Mouse (Mus musculus) midbrain, postnatal 0 days (tissue): ENCODE data around the gene Nlrc3. TPM values are rescaled to one million over a fixed set of nuclear protein-coding genes. Genes with fewer than 3 reads are reported as not detected.
"Not testable (repeated sequence)": the region's sequence is repeated elsewhere in the genome, so short reads cannot be mapped to it uniquely, and the experiment has no call there.

ENCODE experiments used
- ATAC-seq: fragments of 200-750 bp; cut with Nextera tagmentation; 2 replicates; pipeline ENCODE4 v1.8.0; 2017; ENCODE audit warnings: moderate number of reproducible peaks, mild to moderate bottlenecking, moderate TSS enrichment, moderate library complexity; ENCODE audit not compliant: low FRiP score
- DNase-seq: peaks from one replicate; pipeline ENCODE4 v3.0.0-alpha.2; 2015; ENCODE audit warnings: low spot score
- H3K27ac ChIP-seq: fragments of 300-500 bp; sonication (generic); 2 replicates; pipeline ENCODE4 v1.5.1; 2014; ENCODE audit warnings: low read depth, mild to moderate bottlenecking, low read length, mixed read lengths
- H3K27me3 ChIP-seq: fragments of 300-500 bp; sonication (generic); 2 replicates; pipeline ENCODE4 v1.6.1; 2014; ENCODE audit warnings: low read length, control low read depth, mixed read lengths; ENCODE audit not compliant: insufficient read depth
- H3K36me3 ChIP-seq: fragments of 300-500 bp; sonication (generic); 2 replicates; pipeline ENCODE4 v1.6.1; 2014; ENCODE audit warnings: low read length, control low read depth, mixed read lengths; ENCODE audit not compliant: insufficient read depth
- H3K4me1 ChIP-seq: fragments of 300-500 bp; sonication (generic); 2 replicates; pipeline ENCODE4 v1.6.1; 2014; ENCODE audit warnings: mild to moderate bottlenecking, control low read depth, antibody characterized with exemption, low read length, mixed read lengths; ENCODE audit not compliant: insufficient read depth
- H3K4me2 ChIP-seq: fragments of 300-500 bp; sonication (generic); 2 replicates; pipeline ENCODE4 v1.6.1; 2014; ENCODE audit warnings: low read depth, mild to moderate bottlenecking, low read length, mixed read lengths; ENCODE audit not compliant: poor library complexity, severe bottlenecking
- H3K4me3 ChIP-seq: fragments of 300-500 bp; sonication (generic); 2 replicates; pipeline ENCODE4 v1.5.1; 2014; ENCODE audit warnings: low read depth, mild to moderate bottlenecking, low read length, moderate library complexity
- H3K9ac ChIP-seq: fragments of 300-500 bp; sonication (generic); replicated peaks from 2 replicates; pipeline ENCODE4 v1.6.1; 2014; ENCODE audit warnings: mild to moderate bottlenecking, low read length, moderate library complexity, mixed read lengths; ENCODE audit not compliant: poor library complexity, severe bottlenecking
- H3K9me3 ChIP-seq: fragments of 300-500 bp; sonication (generic); 2 replicates; pipeline ENCODE4 v1.6.1; 2016; ENCODE audit warnings: low read length, control low read depth
- CTCF ChIP-seq: IDR thresholded peaks from 2 replicates; pipeline ENCODE4 v1.5.1; 2016; ENCODE audit warnings: antibody characterized with exemption, mild to moderate bottlenecking
- WGBS: fragments of 180-500 bp; shearing (Covaris S2); extraction: QIAGEN DNeasy Blood & Tissue Kit; methylation state at CpG from one replicate; pipeline ENCODE4 v1.1.7; 2014; 5-methylcytosine and 5-hydroxymethylcytosine counted together
- polyA plus RNA-seq: library from polyadenylated mRNA; unstranded; fragments of >200 nt; fragmentation: Nextera tagmentation; extraction: Ambion mirVana; gene quantifications from 2 replicates; pipeline ENCODE4 v1.2.1, GENCODE M21; 2015
- total RNA-seq: library from RNA; depleted of rRNA; stranded (reverse); fragments of >200 nt; gene quantifications from 2 replicates; pipeline ENCODE4 v1.2.3, GENCODE M21; 2014; rRNA removed

Nlrc3 gene
- total RNA-seq (0.61 and 0.93 TPM in 2 replicates), polyA plus RNA-seq (0.43 and 0.47 TPM in 2 replicates)

DNA sequence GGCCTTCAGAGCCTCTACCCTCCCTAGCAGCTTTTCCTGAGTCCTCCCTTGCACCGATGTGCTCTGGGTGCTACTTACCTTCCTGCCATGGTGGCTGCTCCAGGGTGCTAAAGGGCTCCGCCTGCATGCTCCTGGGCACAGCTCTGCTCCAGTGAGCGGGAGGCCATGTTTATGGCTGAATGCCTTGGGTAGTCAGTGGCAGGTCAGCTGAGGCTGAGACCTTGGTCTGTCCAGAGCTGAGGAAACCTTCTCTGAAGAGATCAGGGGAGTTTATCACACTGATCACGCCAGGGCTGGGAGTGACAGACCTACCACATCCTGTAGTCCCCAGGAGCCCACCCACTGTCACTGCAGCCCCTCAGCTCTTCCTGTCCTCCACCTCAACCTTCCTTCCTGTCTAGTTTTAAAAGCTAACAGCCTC, at the start of gene Nlrc3:
Gene Nlrc3, minus strand, starts transcription at position 382 of the 421 bp plus-strand sequence.
- Histone ChIP-seq H3K4me3 (no peak within 1 kb of the TSS), H3K27me3 (no peaks in the 10 kb centered on the region), H3K9me3 (no peaks in the 10 kb centered on the region), H3K9ac (no peak within 1 kb of the TSS), H3K4me2 (no peak within 1 kb of the TSS), H3K4me1 (no peaks in the 10 kb centered on the region), H3K27ac (no peak within 1 kb of the TSS), H3K36me3 (peaks cover 32% of the 10 kb centered on the region)
- DNase-seq: no peak
- no peak for TF ChIP-seq CTCF
- 84% methylated on average over 4 of the region's 4 CpGs for WGBS
- no peak; the same call in 1 of the 2 replicates for ATAC-seq

DNA sequence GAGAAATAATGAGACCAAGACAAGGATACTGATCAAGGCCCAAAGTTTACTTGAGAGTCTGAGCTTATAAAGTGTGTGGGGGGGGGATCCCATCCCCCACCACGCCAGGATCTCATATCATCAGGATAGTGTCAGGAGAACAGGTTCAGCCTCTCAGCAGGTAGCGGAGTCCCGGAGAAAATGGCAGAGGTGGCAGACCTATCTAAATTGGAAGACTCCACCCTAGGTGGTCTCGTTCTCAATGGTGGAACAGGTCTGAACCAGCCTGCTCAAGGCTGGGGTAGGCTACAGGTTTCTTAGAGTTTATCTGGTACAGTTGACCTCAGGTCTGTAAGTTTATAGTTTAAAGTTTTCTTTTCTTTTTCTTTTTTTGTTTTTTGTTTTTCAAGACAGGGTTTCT, 46.3 kb upstream of the Nlrc3 start:
- Histone ChIP-seq H3K4me3 (no peak overlapping the region), H3K27me3 (no peaks in the 10 kb centered on the region), H3K4me1 (no peaks in the 10 kb centered on the region), H3K9ac (no peak overlapping the region), H3K9me3 (no peaks in the 10 kb centered on the region), H3K4me2 (no peak overlapping the region), H3K27ac (no peak overlapping the region), H3K36me3 (no peaks in the 10 kb centered on the region)
- no peak for TF ChIP-seq CTCF
- no peak for ATAC-seq
- no peak for DNase-seq
- WGBS: 81% methylated on average over 4 of the region's 4 CpGs

DNA sequence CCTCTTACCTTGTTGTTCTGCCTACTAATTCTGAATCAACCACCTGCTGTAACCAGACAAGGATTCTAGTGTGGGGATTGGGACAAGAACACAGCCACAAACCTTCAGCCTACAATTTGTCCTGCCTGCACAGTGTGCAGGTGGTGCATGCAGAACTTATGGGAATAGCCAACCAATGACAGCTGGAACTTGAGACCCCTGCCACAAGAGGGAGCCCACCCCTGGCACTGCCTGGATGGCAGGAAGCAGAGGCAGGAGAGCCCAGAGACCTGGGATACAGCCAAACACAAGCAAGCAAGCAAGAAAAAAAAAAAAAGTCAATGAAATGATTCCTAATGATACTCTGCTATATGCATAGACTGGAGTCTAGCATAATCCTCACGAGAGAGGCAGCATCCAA, 44.8 kb upstream of the Nlrc3 start:
- ATAC-seq (no peak), DNase-seq (no peak)
- no peak overlapping the region for H3K4me2 ChIP-seq
- no peaks in the 10 kb centered on the region for H3K36me3 ChIP-seq
- H3K4me1 ChIP-seq: no peaks in the 10 kb centered on the region
- no peaks in the 10 kb centered on the region for H3K27me3 ChIP-seq
- H3K4me3 ChIP-seq: no peak overlapping the region
- no peak overlapping the region for H3K9ac ChIP-seq
- no peaks in the 10 kb centered on the region for H3K9me3 ChIP-seq
- no peak for TF ChIP-seq CTCF
- no peak overlapping the region for H3K27ac ChIP-seq
- 84% methylated on average over 1 of the region's 1 CpGs for WGBS

DNA sequence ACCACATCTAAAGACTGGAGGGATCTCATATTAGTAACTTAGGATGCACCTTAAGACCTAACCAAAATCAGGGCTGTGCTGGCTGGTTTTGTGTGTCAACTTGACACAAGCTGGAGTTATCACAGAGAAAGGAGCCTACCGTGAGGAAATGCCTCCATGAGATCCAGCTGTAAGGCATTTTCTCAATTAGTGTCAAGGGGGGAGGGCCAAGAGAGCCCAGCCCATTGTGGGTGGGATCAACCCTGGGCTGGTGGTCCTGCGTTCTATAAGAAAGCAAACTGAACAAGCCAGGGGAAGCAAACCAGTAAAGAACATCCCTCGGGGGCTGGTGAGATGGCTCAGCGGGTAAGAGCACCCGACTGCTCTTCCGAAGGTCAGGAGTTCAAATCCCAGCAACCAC, 41.0 kb upstream of the Nlrc3 start:
- not testable (repeated sequence) for ATAC-seq, H3K9ac ChIP-seq, H3K27ac ChIP-seq, DNase-seq, H3K4me2 ChIP-seq, H3K4me3 ChIP-seq, H3K9me3 ChIP-seq, H3K4me1 ChIP-seq, H3K36me3 ChIP-seq, H3K27me3 ChIP-seq
- 87% methylated on average over 6 of the region's 6 CpGs for WGBS

DNA sequence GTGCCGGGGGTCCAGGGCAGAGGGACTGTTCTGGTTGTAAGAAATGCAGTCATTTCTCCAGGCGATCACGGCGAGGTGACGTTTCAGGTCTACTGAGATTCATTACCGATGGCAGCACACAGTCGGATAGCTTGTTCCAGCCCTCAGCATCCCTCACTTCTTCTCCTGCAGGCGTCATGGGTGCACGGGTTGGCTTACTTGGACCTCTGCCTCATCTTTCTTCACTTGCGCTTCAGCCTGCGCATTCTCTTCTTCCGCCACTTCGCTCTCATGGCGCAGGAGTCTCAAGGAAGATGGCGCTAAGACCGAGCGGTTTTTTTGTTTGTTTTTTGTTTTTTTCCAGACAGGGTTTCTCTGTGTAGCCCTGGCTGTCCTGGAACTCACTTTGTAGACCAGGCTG, 40.4 kb upstream of the Nlrc3 start:
- not testable (repeated sequence) for ATAC-seq, H3K4me2 ChIP-seq, H3K4me3 ChIP-seq, H3K27me3 ChIP-seq, H3K9ac ChIP-seq, H3K9me3 ChIP-seq, DNase-seq, H3K36me3 ChIP-seq, H3K4me1 ChIP-seq, H3K27ac ChIP-seq
- 76% methylated on average over 17 of the region's 17 CpGs for WGBS

DNA sequence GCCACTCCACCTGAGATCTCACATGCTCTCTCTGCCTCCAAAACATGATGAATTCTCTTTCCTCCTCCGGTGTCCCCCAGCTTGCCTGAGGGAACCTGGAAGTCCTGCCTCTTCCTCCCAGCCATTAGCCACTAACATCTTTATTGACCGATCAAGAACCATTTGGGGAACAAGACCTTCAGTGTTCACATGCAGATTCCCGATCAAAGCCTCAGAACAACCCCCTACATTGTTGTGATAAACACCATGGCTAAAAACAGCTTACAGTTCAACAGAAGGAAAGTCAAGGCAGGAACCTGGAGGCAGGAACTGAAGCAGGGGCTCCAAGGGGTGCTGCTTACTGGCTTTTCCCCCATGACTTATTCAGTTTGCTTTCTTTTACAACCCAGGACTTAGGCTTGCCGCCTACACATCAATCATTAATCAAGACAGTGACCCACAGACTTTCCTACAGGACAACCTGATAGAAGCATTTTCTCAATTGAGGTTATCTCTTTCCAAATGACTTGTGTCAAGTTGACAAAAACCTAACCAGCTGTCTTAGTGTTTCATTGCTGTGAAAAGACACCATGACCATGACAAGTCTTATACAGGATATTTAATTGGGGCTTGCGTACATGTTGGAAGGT, 37.7 kb upstream of the Nlrc3 start:
- H3K9ac ChIP-seq: no peak overlapping the region
- H3K27ac ChIP-seq: no peak overlapping the region
- no peak for DNase-seq
- 84% methylated on average over 5 of the region's 5 CpGs for WGBS
- H3K9me3 ChIP-seq: no peaks in the 10 kb centered on the region
- H3K27me3 ChIP-seq: no peaks in the 10 kb centered on the region
- no peak overlapping the region for H3K4me2 ChIP-seq
- TF ChIP-seq CTCF: no peak
- no peak overlapping the region for H3K4me3 ChIP-seq
- no peaks in the 10 kb centered on the region for H3K4me1 ChIP-seq
- H3K36me3 ChIP-seq: no peaks in the 10 kb centered on the region
- no peak for ATAC-seq
